Mouse (Mus musculus): ENCODE measurements at regions not wholly inside any gene's neighbourhood (a gene's known extent, or its start where the extent isn't known, plus 50 kb on each side); places are given as distances from the start of the nearest gene placed in this dataset.
"Not testable (repeated sequence)": the region's sequence is repeated elsewhere in the genome, so short reads cannot be mapped to it uniquely, and the experiment has no call there.

- DNase-seq (ENCODE audit: low spot score in 2 of 2): no peak
Observed at GRCm38 (mm10) chr3:18295921-18296320, 347.7 kb downstream of the Cypt12 start.

GRCm38 (mm10) chr3:18298699-18299098 is 350.5 kb downstream of the Cypt12 start:
- no peak for DNase-seq (ENCODE audit: low spot score in 2 of 2)

- no peak for DNase-seq (ENCODE audit: low spot score in 2 of 2)
Observed at GRCm38 (mm10) chr3:18299502-18299901, 351.3 kb downstream of the Cypt12 start.

- DNase-seq (ENCODE audit: low spot score in 2 of 2): no peak
Observed at GRCm38 (mm10) chr3:18319433-18319832, 371.2 kb downstream of the Cypt12 start.

- DNase-seq (ENCODE audit: low spot score in 2 of 2): no peak
Observed at GRCm38 (mm10) chr3:18333182-18333581, 385.0 kb downstream of the Cypt12 start.

- DNase-seq (ENCODE audit: low spot score in 2 of 2): no peak
Observed at GRCm38 (mm10) chr3:18339189-18339588, 391.0 kb downstream of the Cypt12 start.

- DNase-seq (ENCODE audit: low spot score in 2 of 2): no peak
Observed at GRCm38 (mm10) chr3:18341757-18342156, 393.5 kb downstream of the Cypt12 start.

GRCm38 (mm10) chr3:18378014-18379005 is 430.1 kb downstream of the Cypt12 start:
- no peak for DNase-seq (ENCODE audit: low spot score in 2 of 2)

- DNase-seq (ENCODE audit: low spot score in 2 of 2): peak; percentile 7 to 18
Observed at GRCm38 (mm10) chr3:18421886-18422575, 473.8 kb downstream of the Cypt12 start.

- DNase-seq (ENCODE audit: low spot score in 2 of 2): no peak
Observed at GRCm38 (mm10) chr3:18428908-18429307, 480.7 kb downstream of the Cypt12 start.

GRCm38 (mm10) chr3:18438845-18439244 is 490.6 kb downstream of the Cypt12 start:
- peak in 1 of 2 experiments; percentile 6 for DNase-seq (ENCODE audit: low spot score in 2 of 2)

GRCm38 (mm10) chr3:18452197-18452933 is 504.2 kb downstream of the Cypt12 start:
- DNase-seq (ENCODE audit: low spot score in 2 of 2): peak in 1 of 2 experiments; percentile 4

- DNase-seq (ENCODE audit: low spot score in 2 of 2): no peak
Observed at GRCm38 (mm10) chr3:18453220-18453985, 505.2 kb downstream of the Cypt12 start.

GRCm38 (mm10) chr3:18453986-18454291 is 505.7 kb downstream of the Cypt12 start:
- DNase-seq (ENCODE audit: low spot score in 2 of 2): no peak

GRCm38 (mm10) chr3:18454558-18455191 is 506.5 kb downstream of the Cypt12 start:
- not testable (repeated sequence) for DNase-seq (ENCODE audit: low spot score in 2 of 2)

GRCm38 (mm10) chr3:18456033-18456690 is 508.0 kb downstream of the Cypt12 start:
- DNase-seq (ENCODE audit: low spot score in 2 of 2): no peak

- no peak for DNase-seq (ENCODE audit: low spot score in 2 of 2)
Observed at GRCm38 (mm10) chr3:18460267-18460666, 512.1 kb downstream of the Cypt12 start.

- no peak for DNase-seq (ENCODE audit: low spot score in 2 of 2)
Observed at GRCm38 (mm10) chr3:18471846-18472245, 523.6 kb downstream of the Cypt12 start.

GRCm38 (mm10) chr3:18479557-18479956 is 531.3 kb downstream of the Cypt12 start:
- DNase-seq (ENCODE audit: low spot score in 2 of 2): no peak

GRCm38 (mm10) chr3:18482006-18482405 is 533.8 kb downstream of the Cypt12 start:
- no peak for DNase-seq (ENCODE audit: low spot score in 2 of 2)

Data from left cerebral cortex, adult 18-20 months (tissue).